Mouse (Mus musculus): ENCODE results near the gene Sox18. TPM values are rescaled to one million over a fixed set of nuclear protein-coding genes. Genes with fewer than 3 reads are reported as not detected.

The Sox18 gene
- total RNA-seq, 2 experiments from 2014 or later, result 7.6 to 14.2 TPM

- DNase-seq, result no peak
- intact Hi-C loops (cut with DNase I), result no loop called here
These were observed 14.0 kb downstream of the Sox18 start for GRCm38 (mm10) chr2:181657441-181657840.

GRCm38 (mm10) chr2:181656734-181657133 lies 14.7 kb downstream of the Sox18 start, which contains the start of gene Gm29797:
Gene Gm29797, plus strand, starts transcription at chr2:181657034.
- DNase-seq, result no peak
- intact Hi-C loops (cut with DNase I), result no loop called here

- no peak for DNase-seq
- intact Hi-C loops (cut with DNase I), result no loop called here
These were observed 17.9 kb downstream of the Sox18 start for GRCm38 (mm10) chr2:181653523-181653922.

GRCm38 (mm10) chr2:181653065-181653464 lies 18.4 kb downstream of the Sox18 start:
- intact Hi-C loops (cut with DNase I), result no loop called here

GRCm38 (mm10) chr2:181648926-181649325 lies 22.5 kb downstream of the Sox18 start:
- intact Hi-C loops (cut with DNase I), result no loop called here
- no peak for DNase-seq

More at GRCm38 (mm10) chr2:181653065-181653464, 18.4 kb downstream of the Sox18 start:
- no peak for DNase-seq

GRCm38 (mm10) chr2:181646626-181647472 lies 24.6 kb downstream of the Sox18 start:
- DNase-seq, result no peak
- intact Hi-C loops (cut with DNase I), result no loop called here

GRCm38 (mm10) chr2:181645666-181646065 lies 25.8 kb downstream of the Sox18 start:
- no peak for DNase-seq
- intact Hi-C loops (cut with DNase I), result no loop called here

GRCm38 (mm10) chr2:181644361-181644760 lies 27.1 kb downstream of the Sox18 start:
- no peak for DNase-seq
- intact Hi-C loops (cut with DNase I), result no loop called here

GRCm38 (mm10) chr2:181635865-181636264 lies 35.6 kb downstream of the Sox18 start:
- intact Hi-C loops (cut with DNase I), result no loop called here
- no peak for DNase-seq

- intact Hi-C loops (cut with DNase I), result no loop called here
- no peak for DNase-seq
These were observed 38.8 kb downstream of the Sox18 start for GRCm38 (mm10) chr2:181632624-181633023.

- DNase-seq, result no peak
- intact Hi-C loops (cut with DNase I), result no loop called here
These were observed 43.0 kb downstream of the Sox18 start for GRCm38 (mm10) chr2:181628471-181628870.

- DNase-seq, result no peak
- intact Hi-C loops (cut with DNase I), result no loop called here
These were observed 48.0 kb downstream of the Sox18 start for GRCm38 (mm10) chr2:181623401-181623800.

Other genes starting within 250 kb of the Sox18 start
- 1 to 10 TPM; 3.9 to 4.0 TPM for gene Zbtb46, start 212.2 kb downstream of the Sox18 start, total RNA-seq (2021)
- not detected for gene Abhd16b, start 178.4 kb downstream of the Sox18 start, total RNA-seq (2021)
- 10 to 100 TPM; 41.1 to 48.7 TPM for gene Tpd52l2, start 174.5 kb downstream of the Sox18 start, total RNA-seq (2021)
- gene Dnajc5, start 151.2 kb downstream of the Sox18 start, total RNA-seq (2021), result 10 to 100 TPM; 43.3 to 43.9 TPM
- 10 to 100 TPM; 24.8 to 27.3 TPM for gene Uckl1, start 86.7 kb downstream of the Sox18 start, total RNA-seq (2021)
- 10 to 100 TPM; 23.0 to 29.8 TPM for gene Prpf6, start 79.8 kb downstream of the Sox18 start, total RNA-seq (2021)
- 10 to 100 TPM; 15.3 to 19.7 TPM for gene Zfp512b, start 78.8 kb downstream of the Sox18 start, total RNA-seq (2021)
- 1 to 10 TPM in 1 of 2 experiments, under 1 TPM in 1; 0.69 to 1.0 TPM for gene Samd10, start 72.4 kb downstream of the Sox18 start, total RNA-seq (2021)
- not detected for gene Gm29797, start 14.6 kb downstream of the Sox18 start, total RNA-seq (2021)
- 1 to 10 TPM; 6.0 to 7.8 TPM for gene Tcea2, start 8.7 kb upstream of the Sox18 start, total RNA-seq (2021)
- 1 to 10 TPM; 2.3 to 2.7 TPM for gene Rgs19, start 22.3 kb upstream of the Sox18 start, total RNA-seq (2021)
- gene Lkaaear1, start 26.8 kb upstream of the Sox18 start, total RNA-seq (2021), result not detected
- not detected for gene Oprl1, start 43.4 kb upstream of the Sox18 start, total RNA-seq (2021)
- gene Myt1, start 91.7 kb upstream of the Sox18 start, total RNA-seq (2021), result not detected
- 10 to 100 TPM; 36.0 to 39.6 TPM for gene Pcmtd2, start 166.2 kb upstream of the Sox18 start, total RNA-seq (2021)
- gene Polr3k, start 192.7 kb upstream of the Sox18 start, total RNA-seq (2021), result 1 to 10 TPM; 8.8 TPM

Data from gastrocnemius, postnatal 36 days (tissue).